Mouse (Mus musculus): ENCODE measurements around the gene Ppp1r7. TPM values are rescaled to one million over a fixed set of nuclear protein-coding genes. Genes with fewer than 3 reads are reported as not detected.
A peak's percentile ranks its signal among the peaks of the same experiment; 100 is the strongest.
"Not testable (repeated sequence)": the region's sequence is repeated elsewhere in the genome, so short reads cannot be mapped to it uniquely, and the experiment has no call there.

Gene Ppp1r7
- 54.5 and 54.9 TPM in 2 replicates for polyA plus RNA-seq (2015; fragmentation: Nextera tagmentation; extraction: Ambion mirVana)

DNA sequence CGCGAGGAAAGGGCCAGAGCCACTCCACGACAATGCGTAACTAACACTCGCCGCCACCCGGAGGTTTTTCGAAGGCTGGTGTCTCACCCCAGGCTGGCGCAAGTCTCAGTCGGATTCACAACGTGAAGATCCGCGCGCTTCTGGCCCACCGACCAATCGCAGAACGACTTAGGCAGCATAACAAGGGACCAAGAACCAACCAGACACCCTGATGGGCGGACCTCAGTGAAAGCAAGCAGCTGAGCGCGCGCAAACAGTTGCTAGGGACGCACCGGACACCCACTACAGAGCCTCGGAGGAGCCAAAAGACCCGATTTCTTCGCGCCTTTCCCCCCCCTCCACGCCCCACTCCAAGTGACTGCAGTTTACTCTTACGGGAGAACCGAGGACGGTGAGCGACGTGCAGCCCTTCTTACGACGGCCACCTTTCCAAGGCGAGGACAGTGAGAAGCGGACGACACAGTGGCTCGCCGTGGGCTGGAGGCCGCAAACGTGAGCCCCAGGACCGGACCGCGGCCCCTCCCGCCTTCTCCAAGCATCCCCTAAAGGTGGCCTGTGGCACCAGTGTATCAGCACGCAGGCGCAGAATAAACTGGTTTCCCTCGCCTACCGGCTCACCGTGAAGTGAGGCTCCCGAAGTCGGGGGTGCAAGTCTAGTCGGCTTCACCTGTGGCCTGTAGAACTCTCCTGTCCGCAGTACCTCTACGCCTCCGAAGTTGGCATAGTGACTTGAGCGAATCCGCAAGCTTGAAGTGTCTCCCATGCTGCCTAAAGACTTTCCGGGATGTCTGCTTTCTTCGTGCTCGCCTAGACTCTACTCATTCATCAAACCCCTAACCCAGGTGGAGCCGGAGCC lies at the start of gene Ppp1r7, which contains the start of gene Pask:
Ppp1r7 (plus strand) TSS at position 207 of the 856 bp plus-strand sequence.
Pask (minus strand) TSS at position 835 of the 856 bp plus-strand sequence.
- peak within 1 kb of the TSS; percentile 77 for H3K4me2 ChIP-seq (replicated peaks; ENCODE audit: low read depth, low read length)

GRCm38 (mm10) chr1:93294491-93294890 lies 48.2 kb upstream of the Ppp1r7 start:
- H3K9me3 ChIP-seq (ENCODE audit: low read length); H3K4me1 ChIP-seq (ENCODE audit: insufficient read depth, low read length); H3K4me3 ChIP-seq (ENCODE audit: low read length); H3K27ac ChIP-seq (ENCODE audit: low read length); H3K4me2 ChIP-seq (replicated peaks; ENCODE audit: low read depth, low read length); ATAC-seq (ENCODE audit: low FRiP score, low TSS enrichment); H3K27me3 ChIP-seq (ENCODE audit: insufficient read depth, low read length); H3K9ac ChIP-seq (replicated peaks; ENCODE audit: low read length): not testable (repeated sequence)
- 81% methylated on average over 3 of the region's 3 CpGs for WGBS
- H3K36me3 ChIP-seq (ENCODE audit: insufficient read depth, low read length): peaks cover 39% of the 10 kb centered on the region

More for the DNA sequence above, at the start of gene Ppp1r7, which contains the start of gene Pask:
- peak; percentile 96 for ATAC-seq (ENCODE audit: low FRiP score, low TSS enrichment)
- H3K27me3 ChIP-seq (ENCODE audit: insufficient read depth, low read length): no peaks in the 10 kb centered on the region
- WGBS: under 1% methylated on average over 63 of the region's 63 CpGs
- peaks cover 2% of the 10 kb centered on the region; the same call in 1 of the 2 replicates for H3K36me3 ChIP-seq (ENCODE audit: insufficient read depth, low read length)
- H3K4me1 ChIP-seq (ENCODE audit: insufficient read depth, low read length): peaks cover 16% of the 10 kb centered on the region
- peak within 1 kb of the TSS; percentile 76 for H3K9ac ChIP-seq (replicated peaks; ENCODE audit: low read length)
- H3K9me3 ChIP-seq (ENCODE audit: low read length): no peaks in the 10 kb centered on the region
- peak within 1 kb of the TSS; percentile 84 for H3K4me3 ChIP-seq (ENCODE audit: low read length)
- peak within 1 kb of the TSS; percentile 51 for H3K27ac ChIP-seq (ENCODE audit: low read length)

GRCm38 (mm10) chr1:93299791-93300190 lies 42.9 kb upstream of the Ppp1r7 start:
- Histone ChIP-seq H3K9me3 (ENCODE audit: low read length) (no peaks in the 10 kb centered on the region), H3K4me2 (replicated peaks; ENCODE audit: low read depth, low read length) (no peak overlapping the region), H3K27ac (ENCODE audit: low read length) (no peak overlapping the region), H3K9ac (replicated peaks; ENCODE audit: low read length) (no peak overlapping the region), H3K4me3 (ENCODE audit: low read length) (no peak overlapping the region), H3K36me3 (ENCODE audit: insufficient read depth, low read length) (peaks cover 67% of the 10 kb centered on the region), H3K27me3 (ENCODE audit: insufficient read depth, low read length) (no peaks in the 10 kb centered on the region), H3K4me1 (ENCODE audit: insufficient read depth, low read length) (peaks cover 3% of the 10 kb centered on the region)
- 90% methylated on average over 4 of the region's 4 CpGs for WGBS
- no peak for ATAC-seq (ENCODE audit: low FRiP score, low TSS enrichment)

DNA sequence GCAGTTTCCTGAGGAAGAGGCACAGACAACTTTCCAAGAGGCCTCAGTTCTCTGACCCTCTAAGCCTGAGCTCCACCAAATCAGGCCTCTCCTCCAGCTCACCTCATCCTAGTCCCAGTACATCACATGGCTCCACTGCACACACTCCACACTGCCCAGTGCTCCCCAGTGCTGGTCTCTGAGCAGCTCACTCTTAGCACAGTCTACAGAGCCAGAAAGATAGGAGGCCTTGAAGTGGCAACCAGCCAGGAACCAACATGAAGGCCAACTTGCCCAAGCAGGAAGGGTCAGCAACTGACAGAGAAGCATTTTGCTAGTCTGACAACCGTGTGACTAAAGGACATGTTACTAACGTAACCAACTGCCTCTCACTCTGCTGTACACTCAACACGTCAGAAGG lies 42.1 kb upstream of the Ppp1r7 start:
- no peak for ATAC-seq (ENCODE audit: low FRiP score, low TSS enrichment)
- H3K27me3 ChIP-seq (ENCODE audit: insufficient read depth, low read length): no peaks in the 10 kb centered on the region
- H3K9me3 ChIP-seq (ENCODE audit: low read length): no peaks in the 10 kb centered on the region
- no peak overlapping the region for H3K4me3 ChIP-seq (ENCODE audit: low read length)
- no peak overlapping the region for H3K4me2 ChIP-seq (replicated peaks; ENCODE audit: low read depth, low read length)
- no peak overlapping the region for H3K27ac ChIP-seq (ENCODE audit: low read length)
- H3K36me3 ChIP-seq (ENCODE audit: insufficient read depth, low read length): peaks cover 66% of the 10 kb centered on the region
- H3K9ac ChIP-seq (replicated peaks; ENCODE audit: low read length): no peak overlapping the region
- 87% methylated on average over 3 of the region's 3 CpGs for WGBS
- H3K4me1 ChIP-seq (ENCODE audit: insufficient read depth, low read length): peaks cover 8% of the 10 kb centered on the region

DNA sequence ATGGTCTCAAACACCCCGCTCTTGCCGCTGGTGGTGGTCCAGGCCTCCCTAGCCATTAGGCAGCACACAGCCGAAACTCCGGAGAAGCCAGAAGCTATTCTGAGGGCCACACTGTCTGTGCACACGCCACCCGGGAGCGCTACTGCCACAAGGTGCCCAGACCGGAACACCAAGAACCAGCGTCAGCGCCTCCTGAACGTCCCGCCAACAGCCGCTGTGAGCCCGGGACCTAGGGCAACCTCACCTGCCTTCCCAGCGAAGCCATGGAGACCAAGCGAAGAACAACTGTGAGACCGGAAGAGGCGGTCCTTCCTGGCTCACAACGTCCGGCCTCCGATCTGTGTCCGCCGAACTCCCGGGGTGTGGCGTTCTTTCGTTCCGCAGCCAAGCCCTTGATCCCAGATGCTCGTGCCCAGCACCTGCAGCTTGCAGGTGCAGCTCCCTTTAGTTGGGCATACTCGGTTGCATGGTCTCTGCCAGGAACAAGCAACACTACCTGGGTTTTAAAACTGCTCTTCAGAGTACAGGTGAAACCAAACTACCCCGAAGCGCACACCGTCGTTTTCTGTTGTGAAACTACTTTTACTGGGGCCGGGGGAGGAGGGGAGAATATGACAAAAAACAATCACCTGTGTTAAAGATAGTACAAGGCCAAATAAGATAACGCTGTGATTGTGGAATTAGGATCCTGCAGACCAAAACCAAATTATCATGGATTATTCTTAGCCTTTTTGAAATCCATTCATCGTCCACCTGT lies 36.9 kb upstream of the Ppp1r7 start, which contains the start of gene Mterf4:
Mterf4 (minus strand) TSS at position 335 of the 757 bp plus-strand sequence.
- peak within 1 kb of the TSS; percentile 97 for H3K4me3 ChIP-seq (ENCODE audit: low read length)
- peak within 1 kb of the TSS; percentile 91 for H3K9ac ChIP-seq (replicated peaks; ENCODE audit: low read length)
- peak within 1 kb of the TSS; percentile 82 for H3K4me2 ChIP-seq (replicated peaks; ENCODE audit: low read depth, low read length)
- 0 out of 2 replicates have a peak within 1 kb of the TSS, but pooled peaks have one; percentile 43 for H3K27ac ChIP-seq (ENCODE audit: low read length)
- H3K27me3 ChIP-seq (ENCODE audit: insufficient read depth, low read length): no peaks in the 10 kb centered on the region
- H3K9me3 ChIP-seq (ENCODE audit: low read length): no peaks in the 10 kb centered on the region
- peaks cover 8% of the 10 kb centered on the region for H3K4me1 ChIP-seq (ENCODE audit: insufficient read depth, low read length)
- 7% methylated on average over 36 of the region's 36 CpGs for WGBS
- peaks cover 38% of the 10 kb centered on the region for H3K36me3 ChIP-seq (ENCODE audit: insufficient read depth, low read length)
- peak; percentile 94 for ATAC-seq (ENCODE audit: low FRiP score, low TSS enrichment)

DNA sequence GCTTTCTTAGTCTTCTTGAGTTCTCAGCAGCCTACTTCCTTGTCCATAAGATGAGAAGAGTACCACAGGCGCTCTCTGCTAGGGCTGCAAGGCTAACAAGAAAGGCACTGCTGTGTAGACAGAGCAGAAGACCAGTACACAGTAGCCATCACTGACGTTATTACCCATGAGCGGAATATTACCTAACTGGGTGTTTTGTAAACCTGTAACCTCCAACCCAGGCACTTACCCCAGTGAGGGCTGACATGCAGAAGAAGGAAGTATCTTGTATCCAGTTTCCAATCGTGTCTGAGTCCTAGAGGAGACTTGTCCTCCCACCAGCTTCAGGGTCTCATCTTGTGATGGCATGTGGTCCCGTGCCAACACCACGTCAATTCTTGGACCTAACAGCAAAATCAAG lies 18.7 kb upstream of the Ppp1r7 start:
- no peaks in the 10 kb centered on the region for H3K4me1 ChIP-seq (ENCODE audit: insufficient read depth, low read length)
- H3K9ac ChIP-seq (replicated peaks; ENCODE audit: low read length): no peak overlapping the region
- H3K9me3 ChIP-seq (ENCODE audit: low read length): no peaks in the 10 kb centered on the region
- peaks cover 52% of the 10 kb centered on the region for H3K36me3 ChIP-seq (ENCODE audit: insufficient read depth, low read length)
- H3K27me3 ChIP-seq (ENCODE audit: insufficient read depth, low read length): no peaks in the 10 kb centered on the region
- H3K4me2 ChIP-seq (replicated peaks; ENCODE audit: low read depth, low read length): no peak overlapping the region
- H3K27ac ChIP-seq (ENCODE audit: low read length): no peak overlapping the region
- H3K4me3 ChIP-seq (ENCODE audit: low read length): no peak overlapping the region
- WGBS: 89% methylated on average over 6 of the region's 6 CpGs
- no peak for ATAC-seq (ENCODE audit: low FRiP score, low TSS enrichment)

- no peaks in the 10 kb centered on the region for H3K9me3 ChIP-seq (ENCODE audit: low read length)
- H3K27ac ChIP-seq (ENCODE audit: low read length): no peak overlapping the region
- no peaks in the 10 kb centered on the region for H3K27me3 ChIP-seq (ENCODE audit: insufficient read depth, low read length)
- H3K4me1 ChIP-seq (ENCODE audit: insufficient read depth, low read length): no peaks in the 10 kb centered on the region
- no peak overlapping the region for H3K9ac ChIP-seq (replicated peaks; ENCODE audit: low read length)
- 90% methylated on average over 3 of the region's 3 CpGs for WGBS
- H3K4me2 ChIP-seq (replicated peaks; ENCODE audit: low read depth, low read length): no peak overlapping the region
- H3K4me3 ChIP-seq (ENCODE audit: low read length): no peak overlapping the region
- ATAC-seq (ENCODE audit: low FRiP score, low TSS enrichment): no peak
- peaks cover 32% of the 10 kb centered on the region for H3K36me3 ChIP-seq (ENCODE audit: insufficient read depth, low read length)
Measured at GRCm38 (mm10) chr1:93326446-93326845, 16.2 kb upstream of the Ppp1r7 start.

- H3K9me3 ChIP-seq (ENCODE audit: low read length): no peaks in the 10 kb centered on the region
- H3K27ac ChIP-seq (ENCODE audit: low read length): no peak overlapping the region
- H3K4me3 ChIP-seq (ENCODE audit: low read length): no peak overlapping the region
- peaks cover 12% of the 10 kb centered on the region; the same call in 1 of the 2 replicates for H3K36me3 ChIP-seq (ENCODE audit: insufficient read depth, low read length)
- 78% methylated on average over 2 of the region's 2 CpGs for WGBS
- no peak overlapping the region for H3K4me2 ChIP-seq (replicated peaks; ENCODE audit: low read depth, low read length)
- ATAC-seq (ENCODE audit: low FRiP score, low TSS enrichment): no peak
- H3K27me3 ChIP-seq (ENCODE audit: insufficient read depth, low read length): no peaks in the 10 kb centered on the region
- no peak overlapping the region for H3K9ac ChIP-seq (replicated peaks; ENCODE audit: low read length)
- no peaks in the 10 kb centered on the region for H3K4me1 ChIP-seq (ENCODE audit: insufficient read depth, low read length)
Measured at GRCm38 (mm10) chr1:93334621-93335020, 8.0 kb upstream of the Ppp1r7 start.

- peak overlapping the region; percentile 77 for H3K4me2 ChIP-seq (replicated peaks; ENCODE audit: low read depth, low read length)
Measured at GRCm38 (mm10) chr1:93343504-93344047, 922 bp downstream of the Ppp1r7 start.

More at GRCm38 (mm10) chr1:93343504-93344047, 922 bp downstream of the Ppp1r7 start:
- no peaks in the 10 kb centered on the region for H3K9me3 ChIP-seq (ENCODE audit: low read length)
- peak overlapping the region; percentile 84 for H3K4me3 ChIP-seq (ENCODE audit: low read length)
- 0% methylated on average over 39 of the region's 39 CpGs for WGBS
- H3K9ac ChIP-seq (replicated peaks; ENCODE audit: low read length): peak overlapping the region; percentile 72
- peak; percentile 99 for ATAC-seq (ENCODE audit: low FRiP score, low TSS enrichment)
- H3K27ac ChIP-seq (ENCODE audit: low read length): peak overlapping the region; percentile 43
- H3K27me3 ChIP-seq (ENCODE audit: insufficient read depth, low read length): no peaks in the 10 kb centered on the region
- H3K4me1 ChIP-seq (ENCODE audit: insufficient read depth, low read length): peaks cover 16% of the 10 kb centered on the region
- peaks cover 9% of the 10 kb centered on the region for H3K36me3 ChIP-seq (ENCODE audit: insufficient read depth, low read length)
